Mouse (Mus musculus) embryonic facial prominence, embryonic 15.5 days (tissue): Measurements from ENCODE around the gene Proca1. TPM values are rescaled to one million over a fixed set of nuclear protein-coding genes. Genes with fewer than 3 reads are reported as not detected.

Experiments
- ATAC-seq: fragments of 200-750 bp; cut with Nextera tagmentation; 2 replicates; pipeline ENCODE4 v1.8.0; 2017; ENCODE audit warnings: low read depth, moderate TSS enrichment; ENCODE audit not compliant: insufficient number of reproducible peaks, low FRiP score, low TSS enrichment
- H3K27ac ChIP-seq: fragments of 300-500 bp; sonication (generic); replicated peaks from 2 replicates; pipeline ENCODE4 v1.5.1; 2015; ENCODE audit warnings: mild to moderate bottlenecking, inconsistent platforms
- H3K27me3 ChIP-seq: fragments of 300-500 bp; sonication (generic); 2 replicates; pipeline ENCODE4 v1.6.1; 2015; ENCODE audit warnings: inconsistent platforms
- H3K36me3 ChIP-seq: fragments of 300-500 bp; sonication (generic); 2 replicates; pipeline ENCODE4 v1.6.1; 2015; ENCODE audit warnings: mild to moderate bottlenecking, inconsistent platforms
- H3K4me1 ChIP-seq: fragments of 300-500 bp; sonication (generic); 2 replicates; pipeline ENCODE4 v1.6.1; 2015; ENCODE audit warnings: inconsistent platforms
- H3K4me2 ChIP-seq: fragments of 300-500 bp; sonication (generic); replicated peaks from 2 replicates; pipeline ENCODE4 v1.6.1; 2015; ENCODE audit warnings: mild to moderate bottlenecking, inconsistent platforms
- H3K4me3 ChIP-seq: fragments of 300-500 bp; sonication (generic); replicated peaks from 2 replicates; pipeline ENCODE4 v1.5.1; 2015; ENCODE audit warnings: mild to moderate bottlenecking, inconsistent platforms
- H3K9ac ChIP-seq: fragments of 300-500 bp; sonication (generic); 2 replicates; pipeline ENCODE4 v1.6.1; 2015; ENCODE audit warnings: inconsistent platforms
- H3K9me3 ChIP-seq: fragments of 300-500 bp; sonication (generic); replicated peaks from 2 replicates; pipeline ENCODE4 v1.6.1; 2016; ENCODE audit warnings: inconsistent platforms
- WGBS: fragments of 180-500 bp; shearing (Covaris S2); methylation state at CpG from one replicate; pipeline ENCODE4 v1.1.7; 2015; 5-methylcytosine and 5-hydroxymethylcytosine counted together
- polyA plus RNA-seq: library from polyadenylated mRNA; unstranded; fragments of >200 nt; fragmentation: Nextera tagmentation; extraction: Ambion mirVana; gene quantifications from 2 replicates; pipeline ENCODE4 v1.2.1, GENCODE M21; 2015

Gene Proca1
- 3.1 and 4.7 TPM in 2 replicates for polyA plus RNA-seq

DNA sequence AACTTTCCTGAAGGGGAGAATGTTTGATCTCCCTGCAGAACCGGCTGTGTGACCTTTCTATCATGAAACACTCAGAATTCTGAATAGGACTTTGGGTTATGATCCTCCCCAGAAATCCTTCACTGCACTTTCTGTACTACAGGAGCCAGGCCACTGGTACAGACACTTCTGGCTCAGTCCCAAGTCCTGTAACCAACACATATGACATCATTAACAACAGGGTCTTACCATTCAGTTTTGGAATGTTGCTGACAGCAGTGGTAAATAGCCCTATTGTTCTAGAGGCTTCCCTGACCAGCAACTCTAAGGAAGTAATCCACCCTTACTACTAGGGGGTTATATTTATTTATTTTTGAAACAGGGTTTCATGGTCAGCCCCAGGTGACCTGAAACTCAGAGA is at the start of gene Proca1:
TSS of gene Proca1 (plus strand) at position 280 of the 400 bp plus-strand sequence.
- Histone ChIP-seq H3K9me3 (no peaks in the 10 kb centered on the region), H3K36me3 (peaks cover 29% of the 10 kb centered on the region), H3K4me3 (peak within 1 kb of the TSS; percentile 55), H3K9ac (no peak within 1 kb of the TSS), H3K4me2 (peak within 1 kb of the TSS; percentile 81), H3K27me3 (no peaks in the 10 kb centered on the region), H3K27ac (peak within 1 kb of the TSS; percentile 49; the same call in 1 of the 2 replicates), H3K4me1 (peaks cover 28% of the 10 kb centered on the region)
- no peak for ATAC-seq
- 70% methylated on average over 1 of the region's 1 CpGs for WGBS

DNA sequence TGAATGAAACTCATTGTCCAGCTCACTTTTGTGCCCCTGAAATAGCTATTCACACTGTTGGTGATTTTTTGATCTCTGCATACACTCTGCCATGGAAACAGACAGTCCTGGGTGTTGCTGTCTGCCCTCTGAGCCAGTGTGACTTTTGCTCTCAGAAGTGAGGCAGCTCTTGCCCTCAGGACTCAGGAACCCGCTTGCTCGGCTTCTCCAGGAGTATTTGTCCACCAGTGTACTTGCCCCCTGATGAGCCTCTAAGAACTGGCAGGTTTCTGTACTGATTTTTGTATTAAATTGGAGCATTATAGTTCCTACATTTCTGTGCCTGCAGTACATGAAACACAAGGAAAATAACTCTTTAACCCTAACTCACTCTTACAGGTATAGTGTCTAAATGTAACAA is 49.7 kb upstream of the Proca1 start:
- no peak overlapping the region for H3K27ac ChIP-seq
- H3K9me3 ChIP-seq = no peaks in the 10 kb centered on the region
- ATAC-seq = no peak
- H3K4me3 ChIP-seq = no peak overlapping the region
- no peak overlapping the region for H3K4me2 ChIP-seq
- WGBS = 88% methylated on average over 2 of the region's 2 CpGs
- H3K36me3 ChIP-seq = peaks cover 44% of the 10 kb centered on the region
- no peaks in the 10 kb centered on the region; the same call in 1 of the 2 replicates for H3K4me1 ChIP-seq
- no peak overlapping the region for H3K9ac ChIP-seq
- no peaks in the 10 kb centered on the region for H3K27me3 ChIP-seq

DNA sequence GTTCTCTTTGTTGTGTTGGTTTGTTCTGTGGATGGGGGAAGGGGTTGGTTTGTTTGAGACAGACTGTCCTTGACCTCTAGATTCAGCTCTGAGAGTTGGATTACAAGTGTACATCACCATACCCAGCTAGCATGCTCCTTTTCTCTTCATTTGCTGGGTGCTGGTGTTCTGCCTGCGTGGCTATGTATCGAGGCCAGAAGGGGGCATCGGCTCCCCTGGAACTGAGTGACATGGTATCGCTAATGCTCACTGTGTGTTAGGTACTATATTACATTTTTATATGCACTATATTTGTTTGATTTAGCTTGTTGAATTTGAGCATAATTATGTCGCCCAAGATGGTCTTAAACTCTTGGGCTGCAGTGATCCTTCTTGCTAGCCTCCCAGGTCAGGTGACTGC is 47.0 kb upstream of the Proca1 start:
- WGBS = 79% methylated on average over 5 of the region's 5 CpGs
- Histone ChIP-seq H3K9me3 (no peaks in the 10 kb centered on the region), H3K4me3 (no peak overlapping the region), H3K9ac (no peak overlapping the region), H3K4me2 (no peak overlapping the region), H3K27me3 (no peaks in the 10 kb centered on the region), H3K36me3 (peaks cover 66% of the 10 kb centered on the region), H3K4me1 (no peaks in the 10 kb centered on the region; the same call in 1 of the 2 replicates), H3K27ac (0 out of 2 replicates have a peak overlapping the region, but pooled peaks have one; percentile 22)
- ATAC-seq = no peak

DNA sequence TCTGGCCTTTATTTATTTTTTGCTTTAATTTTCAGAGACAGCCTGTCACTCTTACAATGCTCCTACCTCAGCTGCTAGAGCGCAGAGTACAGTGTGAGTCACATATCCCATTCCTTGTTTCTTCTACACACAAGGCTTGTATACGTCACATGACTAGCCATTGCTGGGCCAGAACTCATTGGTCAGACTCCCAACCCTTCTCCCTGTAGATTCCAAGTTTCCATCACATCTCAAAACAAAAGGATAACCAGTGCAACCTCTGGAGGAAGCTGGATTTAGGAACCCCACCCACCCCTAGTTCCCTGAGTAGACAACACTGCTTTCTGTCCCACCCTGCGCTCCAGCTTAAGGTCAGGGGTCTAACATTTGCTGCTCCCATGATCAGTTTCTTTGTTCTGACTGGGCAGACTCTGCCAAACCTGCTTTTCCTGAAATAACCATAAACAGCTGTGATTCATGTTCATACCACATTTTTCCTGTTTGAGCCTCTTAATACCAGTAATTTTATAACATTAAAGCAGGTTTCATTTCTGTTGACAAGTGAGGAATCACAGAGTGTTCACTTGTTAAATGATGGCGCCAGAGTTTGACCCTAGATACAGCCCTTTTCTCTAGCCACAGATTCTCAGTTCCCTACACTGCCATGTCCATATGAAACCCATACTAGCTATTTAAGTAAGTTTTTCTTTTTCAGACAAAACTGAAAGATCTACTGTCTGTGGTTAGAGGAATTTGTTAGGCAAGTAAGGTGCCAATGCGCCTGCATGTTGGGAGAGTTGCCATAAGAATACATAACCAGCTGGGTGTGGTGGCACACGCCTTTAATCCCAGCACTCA is 46.3 kb upstream of the Proca1 start:
- Histone ChIP-seq H3K4me2 (no peak overlapping the region), H3K9me3 (no peaks in the 10 kb centered on the region), H3K27ac (peak overlapping the region; percentile 34; the same call in 1 of the 2 replicates), H3K27me3 (no peaks in the 10 kb centered on the region), H3K36me3 (peaks cover 67% of the 10 kb centered on the region), H3K4me3 (no peak overlapping the region), H3K4me1 (peaks cover 1% of the 10 kb centered on the region), H3K9ac (no peak overlapping the region)
- 72% methylated on average over 6 of the region's 6 CpGs for WGBS
- ATAC-seq = no peak

DNA sequence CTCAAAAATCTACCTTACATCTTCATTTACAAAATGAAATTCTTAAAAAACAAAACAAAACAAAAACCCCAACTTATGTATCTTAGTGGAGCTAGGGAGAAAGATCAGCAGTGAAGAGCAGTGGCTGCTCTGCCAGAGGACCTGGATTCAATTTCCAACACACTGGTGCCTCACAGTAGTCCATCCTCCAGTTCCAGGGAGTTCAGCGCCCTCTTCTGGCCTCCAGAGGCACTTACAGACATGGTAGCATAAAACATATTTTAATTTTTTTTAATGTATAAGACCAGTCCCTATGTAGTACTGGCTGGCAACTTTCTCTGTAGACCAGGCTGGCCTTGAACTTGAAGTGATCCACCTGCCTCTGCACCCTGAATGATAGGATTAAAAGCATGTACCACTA is 42.0 kb upstream of the Proca1 start:
- Histone ChIP-seq H3K9me3 (no peaks in the 10 kb centered on the region), H3K27ac (no peak overlapping the region), H3K9ac (no peak overlapping the region), H3K4me3 (no peak overlapping the region), H3K4me1 (peaks cover 25% of the 10 kb centered on the region), H3K36me3 (peaks cover 50% of the 10 kb centered on the region), H3K27me3 (no peaks in the 10 kb centered on the region), H3K4me2 (no peak overlapping the region)
- no peak for ATAC-seq
- 29% methylated on average over 1 of the region's 1 CpGs for WGBS

DNA sequence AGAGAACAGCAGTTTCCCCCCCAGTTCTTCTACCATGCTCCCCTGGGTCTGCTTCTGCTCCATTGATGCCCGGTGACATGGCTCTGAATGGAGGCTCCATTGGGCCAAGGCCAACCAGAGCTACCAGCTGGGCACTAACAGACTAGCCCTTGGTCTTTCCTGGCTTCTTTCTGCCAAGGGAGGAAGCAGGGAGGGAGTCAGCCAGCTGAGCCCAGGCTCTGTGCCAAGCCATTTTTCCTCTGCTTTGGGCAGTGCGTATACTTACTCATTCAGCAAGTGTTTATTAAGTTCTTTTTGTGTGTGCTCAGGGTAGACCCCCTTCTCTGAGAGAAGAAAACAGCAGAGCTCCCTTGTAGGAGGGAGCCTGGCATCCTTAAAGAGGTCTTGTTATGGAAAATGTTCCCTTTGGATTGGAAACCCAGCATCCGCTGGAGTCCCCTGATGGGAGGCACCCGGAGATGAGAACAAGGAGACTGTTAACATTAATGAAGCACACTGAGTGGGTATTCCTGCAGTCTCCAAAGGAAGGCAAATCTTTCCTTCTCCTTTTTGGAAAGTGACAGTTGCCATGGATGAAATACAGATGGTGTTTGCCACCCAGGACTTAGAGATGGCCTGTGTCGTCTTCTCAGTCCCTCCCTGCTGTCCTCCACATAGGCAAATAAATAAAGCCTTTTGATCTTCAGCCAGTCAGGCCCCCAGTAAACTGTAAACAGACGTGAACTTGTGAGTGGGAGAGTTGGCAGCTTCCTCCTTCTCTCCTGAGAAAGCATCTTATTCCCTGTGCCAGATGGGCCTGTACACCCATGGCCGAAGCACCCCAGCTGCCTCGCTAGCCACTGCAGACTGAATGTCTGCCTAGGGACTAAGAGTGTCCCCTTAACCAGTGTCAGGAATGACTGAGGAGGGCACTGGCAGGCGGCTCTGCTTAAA is 40.6 kb upstream of the Proca1 start:
- no peak for ATAC-seq
- Histone ChIP-seq H3K36me3 (peaks cover 54% of the 10 kb centered on the region), H3K27me3 (no peaks in the 10 kb centered on the region), H3K4me2 (no peak overlapping the region), H3K27ac (peak overlapping the region; percentile 81), H3K4me1 (peaks cover 28% of the 10 kb centered on the region), H3K9ac (no peak overlapping the region), H3K9me3 (no peaks in the 10 kb centered on the region), H3K4me3 (no peak overlapping the region)
- 43% methylated on average over 9 of the region's 9 CpGs for WGBS

DNA sequence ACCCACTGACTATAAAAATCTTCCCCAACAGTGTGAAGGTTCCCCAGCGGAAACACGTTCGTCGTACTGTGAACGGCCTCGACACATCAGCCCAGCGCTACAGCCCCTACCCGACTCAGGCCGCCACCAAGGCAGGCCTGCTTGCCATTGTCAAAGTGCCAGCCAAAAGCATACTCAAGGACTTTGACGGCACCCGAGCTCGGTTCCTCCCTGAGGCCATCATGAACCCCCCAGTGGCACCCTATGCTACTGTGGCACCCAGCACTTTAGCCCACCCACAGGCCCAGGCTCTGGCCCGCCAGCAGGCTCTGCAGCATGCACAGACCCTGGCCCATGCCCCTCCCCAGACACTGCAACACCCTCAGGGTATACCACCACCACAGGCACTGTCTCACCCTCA is 39.4 kb upstream of the Proca1 start:
- Histone ChIP-seq H3K4me2 (no peak overlapping the region), H3K4me1 (peaks cover 29% of the 10 kb centered on the region), H3K4me3 (no peak overlapping the region), H3K9ac (no peak overlapping the region), H3K27me3 (no peaks in the 10 kb centered on the region), H3K36me3 (peaks cover 56% of the 10 kb centered on the region), H3K27ac (no peak overlapping the region; the same call in 1 of the 2 replicates), H3K9me3 (no peaks in the 10 kb centered on the region)
- 87% methylated on average over 13 of the region's 13 CpGs for WGBS
- ATAC-seq = no peak

DNA sequence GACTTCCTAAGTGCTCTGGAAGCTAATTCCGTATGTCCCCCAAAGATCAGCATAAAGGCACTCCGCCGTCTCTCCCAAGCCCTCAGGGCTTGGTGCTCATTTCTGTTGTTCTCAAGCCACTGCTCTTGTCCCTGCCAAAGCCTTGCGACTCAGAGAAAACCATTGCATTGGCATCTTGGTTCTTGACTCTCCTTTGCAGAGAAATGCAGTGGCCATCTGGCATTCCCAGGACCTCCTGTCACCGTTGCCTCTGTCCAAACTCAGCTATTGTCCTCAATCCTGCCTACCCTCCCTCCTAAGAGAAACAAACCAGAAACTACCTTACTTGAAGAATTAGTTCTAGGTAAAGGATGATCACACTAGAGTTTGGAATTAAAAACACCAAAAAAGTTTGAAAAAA is 37.5 kb upstream of the Proca1 start:
- Histone ChIP-seq H3K4me3 (no peak overlapping the region), H3K36me3 (peaks cover 59% of the 10 kb centered on the region), H3K9ac (no peak overlapping the region), H3K4me1 (peaks cover 43% of the 10 kb centered on the region), H3K9me3 (no peaks in the 10 kb centered on the region), H3K27ac (peak overlapping the region; percentile 39), H3K27me3 (no peaks in the 10 kb centered on the region), H3K4me2 (no peak overlapping the region)
- WGBS = 62% methylated on average over 5 of the region's 5 CpGs
- ATAC-seq = no peak

DNA sequence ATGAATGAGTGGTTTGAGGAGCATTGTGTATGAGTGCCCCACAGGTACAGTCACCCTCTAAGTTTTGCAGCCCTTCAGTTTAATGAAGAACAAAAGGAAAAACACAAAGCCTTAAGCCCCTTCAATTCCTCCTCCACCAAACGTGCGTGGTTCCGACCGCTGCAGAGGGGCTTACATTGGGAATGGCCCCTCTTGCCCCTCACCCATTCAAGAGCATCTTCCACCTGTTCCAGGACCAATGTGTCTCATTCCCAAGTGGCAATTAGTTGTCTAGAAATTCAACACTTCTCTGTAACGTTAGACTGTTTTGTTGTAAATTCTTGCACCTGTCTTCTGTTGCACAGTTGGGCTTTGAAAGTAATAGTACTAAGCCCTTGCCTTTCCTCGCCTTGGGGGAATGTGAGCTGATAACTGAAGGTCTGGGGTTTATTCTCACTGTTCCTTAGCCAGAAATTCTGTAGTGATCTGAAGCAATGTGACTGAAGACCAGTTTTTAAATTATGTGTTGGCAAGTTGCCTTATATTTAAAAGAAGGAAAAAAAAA is 37.0 kb upstream of the Proca1 start:
- no peak overlapping the region for H3K4me2 ChIP-seq
- no peak overlapping the region for H3K4me3 ChIP-seq
- H3K36me3 ChIP-seq = peaks cover 59% of the 10 kb centered on the region
- no peak for ATAC-seq
- 57% methylated on average over 6 of the region's 6 CpGs for WGBS
- no peak overlapping the region for H3K9ac ChIP-seq
- peaks cover 48% of the 10 kb centered on the region for H3K4me1 ChIP-seq
- no peaks in the 10 kb centered on the region for H3K9me3 ChIP-seq
- no peak overlapping the region for H3K27ac ChIP-seq
- H3K27me3 ChIP-seq = no peaks in the 10 kb centered on the region

DNA sequence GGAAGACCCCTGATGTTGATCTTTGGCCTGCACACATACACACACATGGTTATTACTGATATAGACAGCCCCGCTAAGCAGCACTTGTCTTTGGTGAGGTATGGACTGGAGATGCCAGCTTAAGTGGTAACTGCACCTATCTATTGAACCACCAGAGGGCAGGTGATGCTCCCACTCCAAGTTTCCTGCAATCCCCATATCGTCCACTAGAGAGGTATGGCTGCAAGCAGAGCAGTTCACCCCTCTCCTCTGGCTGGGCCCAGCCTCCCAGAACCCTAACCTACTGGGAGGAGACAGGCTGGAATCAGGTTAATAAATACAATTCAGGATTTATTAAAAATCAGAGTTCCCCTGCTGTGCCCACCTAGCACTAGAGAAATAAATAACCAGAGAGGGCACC is 34.1 kb upstream of the Proca1 start:
- Histone ChIP-seq H3K27ac (no peak overlapping the region), H3K4me1 (peaks cover 52% of the 10 kb centered on the region), H3K9me3 (no peaks in the 10 kb centered on the region), H3K27me3 (no peaks in the 10 kb centered on the region), H3K36me3 (peaks cover 64% of the 10 kb centered on the region), H3K9ac (no peak overlapping the region), H3K4me2 (no peak overlapping the region), H3K4me3 (no peak overlapping the region)
- no peak for ATAC-seq
- WGBS = 28% methylated on average over 2 of the region's 2 CpGs

DNA sequence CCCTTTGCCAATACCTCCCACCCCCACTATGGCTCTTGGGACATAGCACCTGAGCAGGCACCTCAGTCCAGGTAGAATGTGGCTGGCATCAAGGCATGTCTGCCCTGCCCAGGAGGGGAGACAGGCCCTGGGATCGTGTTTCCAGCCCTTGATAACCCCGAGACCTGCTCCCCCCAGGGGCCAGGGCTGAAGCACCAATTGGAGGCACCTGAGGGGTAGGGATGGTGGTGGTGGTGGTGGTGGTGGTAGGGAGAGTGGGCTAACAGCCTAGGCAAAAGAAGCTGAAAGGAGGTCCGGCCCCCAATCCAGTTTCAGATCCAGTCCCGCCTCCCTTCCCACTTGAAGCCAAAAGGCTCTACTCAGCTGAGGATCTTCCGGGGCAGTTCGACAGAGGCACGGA is 33.6 kb upstream of the Proca1 start:
- no peak for ATAC-seq
- no peak overlapping the region for H3K4me3 ChIP-seq
- 70% methylated on average over 7 of the region's 7 CpGs for WGBS
- H3K4me1 ChIP-seq = peaks cover 50% of the 10 kb centered on the region
- 0 out of 2 replicates have a peak overlapping the region, but pooled peaks have one; percentile 11 for H3K27ac ChIP-seq
- H3K4me2 ChIP-seq = no peak overlapping the region
- H3K36me3 ChIP-seq = peaks cover 59% of the 10 kb centered on the region
- no peaks in the 10 kb centered on the region for H3K27me3 ChIP-seq
- H3K9ac ChIP-seq = no peak overlapping the region
- H3K9me3 ChIP-seq = no peaks in the 10 kb centered on the region
